Mouse (Mus musculus) cerebellum, adult 9-10 months (tissue): ENCODE measurements around the gene Fxyd6.

ENCODE experiments used
- DNase-seq: peaks from one replicate; pipeline ENCODE4 v3.0.0; 2022

Gene Fxyd6

DNA sequence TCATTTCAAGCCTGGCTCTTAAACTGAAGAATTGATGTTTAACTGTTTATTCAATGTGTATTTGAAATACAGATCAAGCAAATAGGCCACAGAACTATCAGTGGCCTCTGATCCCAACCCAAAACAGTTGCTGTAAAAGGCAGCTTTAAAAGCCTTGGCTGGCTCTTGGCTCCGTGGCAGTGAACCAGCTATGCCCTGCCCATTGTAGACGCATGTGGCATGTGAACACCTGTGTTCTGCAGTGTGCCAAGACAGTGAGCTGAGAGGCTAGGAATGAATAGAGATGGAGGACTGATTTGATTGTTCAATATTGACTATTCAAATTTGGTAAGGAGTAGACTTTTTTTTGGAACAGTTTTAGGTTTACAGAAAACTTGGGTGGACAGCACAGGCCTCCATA, 6.9 kb downstream of the Fxyd6 start:
- peak; percentile 78 for DNase-seq

DNA sequence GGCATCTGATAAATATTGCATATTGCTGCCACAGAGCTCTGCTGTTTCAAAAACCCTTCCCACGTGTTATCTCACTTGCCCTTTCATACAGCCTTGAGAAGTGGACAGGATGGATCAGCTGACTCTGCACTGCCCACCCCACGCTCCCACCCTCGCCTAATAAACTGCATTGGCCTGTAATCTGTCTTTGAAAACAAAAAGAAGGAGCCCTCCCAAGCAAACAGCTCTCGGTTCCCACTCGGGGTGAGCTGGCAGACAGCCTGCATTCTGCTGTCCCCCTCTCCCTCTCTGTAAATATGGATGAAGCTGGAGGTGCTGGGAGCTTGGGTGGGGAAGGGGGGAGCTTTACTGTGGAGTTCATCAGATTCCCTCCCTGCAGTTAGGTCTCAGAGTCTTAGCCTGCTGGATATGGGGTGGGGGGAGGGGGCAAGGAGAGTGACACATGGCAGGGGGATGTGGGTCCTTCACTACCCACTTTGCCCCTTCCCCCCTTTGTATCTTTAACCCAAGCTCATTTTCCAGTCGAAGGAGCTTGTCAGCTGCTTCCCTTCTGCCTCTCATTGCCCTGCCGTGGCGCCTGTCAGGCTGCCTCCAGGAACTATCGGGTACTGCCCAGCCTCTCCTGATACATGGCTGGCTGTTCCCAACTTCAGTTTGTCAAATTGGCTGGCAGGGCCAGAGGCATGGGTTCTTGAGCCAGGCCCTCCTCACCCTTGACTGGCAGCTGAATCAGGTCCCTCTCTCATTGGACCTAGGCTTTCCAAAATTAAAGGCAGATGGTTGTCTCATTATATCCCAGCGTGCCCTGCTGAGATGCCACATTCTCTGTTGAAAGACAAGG, 10.6 kb downstream of the Fxyd6 start:
- DNase-seq, result peak; percentile 87

DNA sequence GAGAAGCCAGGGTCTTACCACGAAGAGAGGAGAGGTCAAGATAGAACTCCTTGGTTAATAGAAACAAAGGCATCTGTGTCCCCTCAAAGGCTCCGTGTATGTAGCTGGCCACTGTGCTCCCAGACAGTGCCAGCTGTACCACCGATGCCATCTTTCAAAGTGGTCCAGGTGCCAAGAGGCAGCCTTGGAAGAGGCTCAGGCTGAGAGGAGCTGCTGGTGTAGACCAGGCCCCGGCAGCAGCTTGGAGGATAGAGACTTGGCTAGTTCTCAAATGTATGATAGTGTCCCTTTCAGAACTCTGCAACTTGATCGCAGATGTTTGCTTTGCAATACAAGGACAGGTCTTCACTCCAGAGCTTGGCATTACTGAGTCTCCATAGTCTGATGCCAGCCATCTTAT, 12.4 kb downstream of the Fxyd6 start:
- DNase-seq, result no peak

DNA sequence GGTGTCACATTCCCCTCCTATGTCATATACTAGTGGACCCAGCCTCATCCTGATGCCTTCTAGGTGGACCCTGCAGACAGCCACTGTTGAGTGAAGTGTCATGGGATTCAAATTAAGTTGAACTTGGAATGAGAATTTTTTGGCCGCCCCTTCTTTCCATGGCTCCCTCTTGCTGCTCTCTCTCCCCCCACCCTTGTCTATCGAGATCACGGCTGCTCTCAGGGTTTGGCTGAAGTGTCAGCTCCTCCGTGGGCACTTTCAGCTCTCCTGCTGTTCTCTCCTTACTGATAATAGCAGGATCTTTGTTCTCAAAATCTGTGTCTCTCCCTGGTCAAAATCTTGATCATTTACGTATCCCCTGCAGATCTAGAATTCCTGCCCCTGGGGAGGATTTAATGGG, 12.8 kb downstream of the Fxyd6 start:
- DNase-seq, result no peak

DNA sequence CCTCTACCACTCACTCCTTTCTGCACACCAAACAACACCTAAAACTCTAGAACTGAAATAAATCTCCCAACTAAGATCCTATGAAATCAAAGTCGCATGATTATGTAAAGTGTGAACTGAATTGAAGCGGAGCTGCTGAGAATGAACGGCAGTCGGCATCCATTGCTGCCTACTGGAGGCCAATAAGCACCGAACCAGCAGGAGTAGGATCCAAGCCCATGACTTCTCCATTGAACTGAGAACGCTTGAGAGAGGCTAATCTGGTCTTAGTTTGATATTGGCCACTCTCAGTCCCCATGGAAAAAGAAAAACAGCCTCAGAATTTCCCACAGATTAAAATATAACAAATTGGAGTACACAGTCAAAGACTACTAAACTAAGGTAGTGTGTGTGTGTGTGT, 13.9 kb downstream of the Fxyd6 start:
- no peak for DNase-seq

DNA sequence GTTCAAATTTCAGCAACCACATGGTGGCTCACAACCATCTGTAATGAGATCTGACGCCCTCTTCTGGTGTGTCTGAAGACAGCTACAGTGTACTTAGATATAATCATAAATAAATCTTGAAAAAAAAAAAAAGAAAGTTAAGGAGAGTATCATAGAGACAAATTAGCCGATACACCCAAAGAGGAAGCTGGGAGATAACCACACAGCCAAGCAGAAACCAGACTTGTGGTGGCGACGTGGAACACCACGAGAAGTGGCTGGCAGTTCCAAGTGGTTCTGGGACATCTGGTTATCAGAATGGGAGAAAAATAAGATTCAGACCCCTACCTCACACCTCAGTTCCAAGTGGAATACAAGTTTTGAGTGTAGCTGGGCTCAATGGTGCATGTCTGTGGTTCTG, 16.7 kb downstream of the Fxyd6 start:
- no peak for DNase-seq

DNA sequence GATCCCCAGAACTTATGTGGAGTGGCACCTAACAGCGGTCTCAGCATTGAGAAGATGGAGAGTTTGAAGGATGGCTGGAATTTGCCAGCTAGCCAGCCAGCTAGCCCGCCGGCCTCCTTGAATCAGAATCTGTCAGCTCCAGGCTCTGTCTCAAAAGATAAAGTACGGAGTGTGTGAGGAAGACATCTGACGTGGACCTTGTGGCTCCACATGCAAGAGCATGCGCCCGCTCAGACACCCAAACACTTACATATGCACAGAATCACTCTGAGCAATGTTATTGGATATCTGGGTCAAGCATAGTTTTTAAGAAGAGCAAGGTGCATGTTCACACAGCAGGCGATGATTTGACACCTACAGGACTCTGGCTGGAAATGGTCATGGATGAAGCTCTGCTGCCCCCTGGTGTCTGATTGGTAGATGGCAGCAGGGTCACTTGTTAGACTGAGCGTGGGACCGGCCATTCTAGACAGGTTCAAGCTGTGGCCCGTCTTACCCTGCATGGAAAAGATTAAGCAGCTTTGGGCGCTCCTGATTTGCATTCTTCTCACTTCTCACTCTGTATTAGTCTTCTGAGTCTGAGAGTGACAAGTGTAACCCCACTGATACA, 18.5 kb downstream of the Fxyd6 start:
- peak; percentile 95 for DNase-seq

DNA sequence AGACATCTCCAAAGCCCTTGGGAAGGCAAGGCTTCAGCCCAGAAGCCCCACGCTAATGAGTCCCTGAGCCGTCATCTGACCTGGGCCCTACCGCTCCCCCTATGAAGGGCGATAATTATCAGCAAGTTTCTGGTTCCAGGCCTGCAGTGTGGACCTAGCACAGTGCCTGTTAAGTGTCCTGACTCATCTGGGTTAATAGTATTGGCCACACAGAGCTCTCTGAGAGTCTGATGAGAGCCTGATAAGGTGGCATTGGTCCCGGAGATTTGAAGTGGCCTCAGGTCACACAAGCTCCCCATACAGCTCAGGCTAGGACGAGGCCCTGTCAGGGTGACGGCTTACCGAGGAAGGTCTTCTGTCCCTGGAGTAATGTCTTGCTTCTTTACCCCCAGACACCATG, 19.6 kb downstream of the Fxyd6 start:
- no peak for DNase-seq

DNA sequence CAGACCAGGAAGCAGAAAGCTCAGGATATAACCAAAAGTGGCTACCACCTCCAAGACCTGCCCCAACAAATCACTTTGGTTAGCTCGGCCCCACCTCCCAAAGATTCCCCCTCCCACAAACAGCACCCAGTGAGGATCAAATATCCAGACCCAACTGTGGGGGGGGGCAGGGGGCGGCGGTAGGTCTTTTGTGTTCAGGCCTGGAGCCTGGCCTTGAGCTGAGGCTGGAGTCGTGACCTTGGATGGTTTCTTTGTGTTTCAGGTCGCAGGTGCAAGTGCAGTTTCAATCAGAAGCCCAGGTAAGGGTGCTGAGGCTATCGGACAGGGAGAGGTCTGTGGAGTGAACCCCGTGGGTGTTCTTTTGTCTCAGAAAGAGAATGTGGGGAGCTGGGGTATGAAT, 21.3 kb downstream of the Fxyd6 start:
- no peak for DNase-seq

DNA sequence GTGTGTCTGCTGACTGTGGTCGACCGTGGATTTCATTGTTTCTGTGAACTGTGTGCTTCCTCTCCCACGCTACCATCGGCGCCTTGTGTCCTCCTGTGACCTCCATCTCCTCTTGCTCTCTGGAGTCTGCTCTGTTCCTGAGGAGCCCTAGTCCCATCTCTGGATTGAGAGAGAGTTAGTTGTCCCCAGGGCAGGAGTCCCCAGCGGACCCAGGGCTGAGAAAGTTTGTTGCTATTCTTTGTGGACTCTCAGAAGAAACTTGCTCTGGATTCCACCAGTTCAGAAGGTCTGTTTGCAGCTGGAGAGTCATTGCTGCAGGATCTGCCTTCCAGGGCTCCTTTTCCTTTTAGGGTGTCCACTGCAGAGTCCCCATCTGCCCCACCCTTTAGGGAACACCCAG, 25.2 kb downstream of the Fxyd6 start:
- DNase-seq, result no peak

DNA sequence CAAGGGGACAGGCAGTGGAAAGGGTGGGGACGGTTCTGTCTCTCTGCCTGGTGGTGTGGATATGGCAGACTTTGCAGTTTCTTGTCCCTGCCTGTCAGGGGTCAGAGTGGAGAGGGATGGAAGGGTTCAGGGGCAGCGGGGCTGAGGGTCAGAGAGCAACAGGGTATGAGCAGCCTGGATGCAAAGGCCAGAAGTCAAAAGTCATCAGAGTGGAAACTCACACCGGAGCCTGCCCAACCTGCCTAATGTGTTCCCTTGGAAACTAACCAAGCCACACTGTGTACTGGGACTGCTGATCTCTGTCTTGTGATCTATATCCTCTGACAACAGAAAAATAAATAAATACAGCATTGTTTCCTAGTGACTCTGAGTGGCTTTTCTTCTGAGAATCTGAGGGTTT, 25.8 kb downstream of the Fxyd6 start:
- DNase-seq, result no peak

DNA sequence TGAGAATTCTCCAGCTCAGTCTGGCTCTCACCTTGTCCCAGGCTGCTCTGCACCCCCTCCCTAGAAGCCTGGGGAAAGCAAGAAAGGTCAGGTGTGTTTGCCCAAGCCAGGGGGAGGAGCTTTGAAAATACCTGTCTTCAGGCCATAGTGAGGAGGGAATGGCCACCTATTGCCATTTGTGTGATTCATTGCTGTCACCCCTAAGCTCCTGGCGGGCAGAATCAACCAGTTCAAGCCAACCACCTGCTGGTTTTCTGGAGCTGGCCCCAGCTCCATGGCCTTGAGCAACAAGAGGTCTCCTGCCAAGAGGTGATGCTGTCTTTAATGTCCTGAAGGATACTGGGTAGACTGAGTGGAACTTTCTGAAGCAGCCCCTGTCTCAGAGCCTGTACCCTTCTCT, 28.4 kb downstream of the Fxyd6 start:
- peak; percentile 77 for DNase-seq

DNA sequence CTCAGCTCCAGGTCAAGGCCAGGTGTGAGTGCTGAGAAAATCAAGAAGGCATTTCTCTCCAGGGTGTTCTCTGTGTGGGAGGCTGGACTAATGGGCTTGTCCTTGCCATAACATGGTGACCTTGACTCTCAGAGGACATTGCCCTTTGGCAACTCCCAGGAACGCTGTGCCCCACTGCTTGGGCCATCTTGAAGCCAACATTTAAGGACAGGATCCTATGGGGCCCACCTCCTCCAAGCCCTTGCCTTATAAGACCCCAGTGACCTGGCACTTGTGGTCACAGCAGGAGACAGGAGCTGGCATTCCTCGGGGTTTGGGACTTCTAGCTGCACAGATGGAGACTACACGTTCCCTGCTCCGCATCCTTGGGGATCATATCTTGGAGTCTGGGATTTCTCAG, 29.4 kb downstream of the Fxyd6 start, which contains the start of gene Fxyd2:
Gene Fxyd2, plus strand, starts transcription at position 236 of the 400 bp plus-strand sequence.
- DNase-seq, result no peak

DNA sequence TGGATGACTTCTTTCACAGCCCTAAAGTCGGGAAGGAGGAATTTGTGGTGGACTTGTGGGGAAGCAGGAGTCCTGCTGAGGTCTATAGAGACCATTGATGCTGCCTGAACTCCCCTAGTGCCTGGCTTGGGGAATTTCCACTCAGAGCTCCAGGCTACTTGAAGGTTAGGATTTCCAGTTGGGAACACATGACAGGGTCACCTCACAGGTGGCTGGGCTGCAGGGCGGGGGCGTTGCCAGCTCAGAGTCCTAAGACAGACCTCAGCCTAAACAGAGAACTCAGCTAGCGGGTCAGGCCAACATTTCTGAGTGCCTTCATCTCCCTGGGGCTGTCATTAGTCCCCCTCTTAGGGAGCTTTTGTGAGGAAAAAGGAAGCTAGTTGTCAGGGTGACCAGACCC, 31.9 kb downstream of the Fxyd6 start:
- no peak for DNase-seq

DNA sequence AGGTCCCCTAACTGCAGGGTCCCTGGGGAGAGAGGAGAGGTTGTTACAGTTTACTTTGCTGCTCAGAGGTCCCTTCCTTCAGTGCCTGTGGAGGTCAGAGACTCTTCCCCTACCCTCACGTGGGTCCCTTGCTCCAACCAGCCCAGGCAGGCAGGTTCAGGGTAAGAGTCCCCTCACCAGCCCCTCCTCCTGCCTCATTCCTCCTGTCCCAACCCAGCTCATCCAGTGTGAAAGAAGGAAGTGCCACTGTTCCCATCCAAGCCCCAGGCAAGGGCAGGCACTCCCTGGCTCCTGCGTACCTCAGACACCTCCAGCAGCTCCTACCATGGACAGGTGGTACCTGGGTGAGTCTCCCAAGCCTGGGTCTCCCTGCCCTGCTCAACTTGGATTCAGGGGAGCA, 33.0 kb downstream of the Fxyd6 start:
- no peak for DNase-seq

DNA sequence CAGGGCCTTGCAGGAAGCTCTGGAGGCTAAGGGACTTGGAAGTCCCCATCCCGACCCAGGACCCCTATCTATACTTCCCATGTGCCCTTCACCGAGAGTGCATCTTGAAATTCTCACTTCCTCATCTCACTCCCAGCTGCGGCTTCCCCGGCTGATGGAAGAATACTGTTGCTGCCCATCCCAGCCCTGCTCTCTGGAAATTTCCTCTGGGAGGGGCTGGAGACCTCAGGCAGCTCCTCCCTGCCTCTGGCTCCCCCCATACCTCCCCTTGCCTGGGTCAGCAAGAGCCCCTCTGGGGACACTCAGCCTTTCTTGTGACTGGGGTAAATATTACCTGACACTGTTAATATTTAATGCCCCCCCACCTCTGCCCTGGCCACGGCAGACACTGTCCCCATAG, 35.7 kb downstream of the Fxyd6 start:
- no peak for DNase-seq

DNA sequence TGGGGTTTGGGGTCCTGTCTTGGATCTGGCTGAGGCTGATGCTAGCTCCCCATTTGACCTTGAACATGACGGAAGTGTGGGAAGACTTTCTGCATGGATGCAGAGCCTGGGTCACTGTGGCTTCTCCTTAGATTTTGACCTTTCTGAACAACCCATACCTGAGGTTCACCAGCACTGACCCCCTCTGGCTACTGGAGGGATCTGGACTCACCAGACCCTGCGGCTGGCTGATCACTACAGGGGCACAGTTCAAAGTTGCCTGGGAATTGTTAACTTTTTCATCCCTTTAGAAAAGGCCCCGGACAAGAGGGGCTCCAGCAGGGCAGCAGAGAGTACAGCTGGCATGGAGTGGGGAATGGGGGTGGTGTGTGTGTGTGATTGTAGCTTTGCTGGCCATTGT, 36.8 kb downstream of the Fxyd6 start:
- no peak for DNase-seq

DNA sequence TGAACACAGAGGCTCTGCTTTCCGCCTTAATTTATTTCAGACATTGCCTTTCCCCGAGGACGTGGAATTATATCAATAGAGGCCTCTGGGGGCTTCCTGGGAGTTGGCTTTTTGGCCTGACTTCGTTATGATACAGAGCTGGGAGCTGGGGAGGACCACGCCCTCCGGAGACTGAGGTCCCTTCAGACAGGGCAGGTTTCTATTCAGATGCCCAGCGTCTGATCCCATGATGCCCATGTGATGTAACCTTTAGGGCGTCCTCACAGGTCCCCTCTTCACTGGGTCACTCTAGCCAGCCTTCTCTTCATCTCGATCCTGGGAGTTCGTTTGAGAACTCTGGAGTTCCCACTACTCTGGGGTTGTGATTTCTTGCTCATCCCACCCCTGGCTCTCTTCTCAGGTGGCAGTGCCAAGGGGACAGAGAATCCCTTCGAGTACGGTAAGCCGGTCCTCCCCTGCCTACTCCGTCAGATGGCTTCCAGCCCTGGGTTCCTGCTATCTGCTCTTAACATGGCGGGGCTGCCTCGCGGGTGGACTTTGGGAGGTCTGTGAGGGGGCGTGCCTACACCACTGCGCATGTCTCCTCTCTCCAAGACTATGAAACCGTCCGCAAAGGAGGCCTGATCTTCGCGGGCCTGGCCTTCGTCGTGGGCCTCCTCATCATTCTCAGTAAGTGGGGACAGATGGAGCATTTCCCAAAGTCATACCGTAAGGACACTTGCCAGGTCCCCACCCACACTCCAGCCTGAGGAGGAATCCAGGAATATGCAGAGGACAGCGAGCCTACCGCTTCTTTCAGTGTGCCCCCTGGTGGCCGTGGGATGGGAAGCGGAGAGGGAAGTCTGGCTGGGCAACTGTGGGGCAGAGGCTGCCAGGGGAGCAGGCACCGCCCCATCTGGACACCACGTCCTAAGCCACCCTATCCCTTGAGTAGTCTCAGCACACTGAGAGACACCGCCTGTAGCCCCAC, 38.0 kb downstream of the Fxyd6 start:
- peak; percentile 83 for DNase-seq

DNA sequence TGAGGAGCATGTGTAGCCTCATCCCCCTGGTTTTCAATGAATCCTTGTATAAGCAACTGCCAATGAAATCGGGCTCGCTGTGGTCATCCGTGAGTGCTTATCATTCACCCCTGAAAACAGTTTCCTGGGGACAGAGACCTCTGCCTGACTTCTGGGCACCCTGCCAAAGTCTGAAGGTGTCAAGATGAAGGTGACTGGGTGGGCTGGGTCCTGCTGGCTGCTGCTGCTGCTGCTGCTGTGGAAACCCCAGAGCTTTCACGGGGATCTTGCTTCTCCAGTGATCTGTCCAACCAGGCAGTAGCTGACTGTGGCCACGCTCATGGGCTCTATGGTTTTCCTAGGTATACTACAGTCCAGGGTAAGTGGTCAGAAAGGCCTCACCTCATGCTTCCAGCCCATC, 40.2 kb downstream of the Fxyd6 start:
- DNase-seq, result no peak

DNA sequence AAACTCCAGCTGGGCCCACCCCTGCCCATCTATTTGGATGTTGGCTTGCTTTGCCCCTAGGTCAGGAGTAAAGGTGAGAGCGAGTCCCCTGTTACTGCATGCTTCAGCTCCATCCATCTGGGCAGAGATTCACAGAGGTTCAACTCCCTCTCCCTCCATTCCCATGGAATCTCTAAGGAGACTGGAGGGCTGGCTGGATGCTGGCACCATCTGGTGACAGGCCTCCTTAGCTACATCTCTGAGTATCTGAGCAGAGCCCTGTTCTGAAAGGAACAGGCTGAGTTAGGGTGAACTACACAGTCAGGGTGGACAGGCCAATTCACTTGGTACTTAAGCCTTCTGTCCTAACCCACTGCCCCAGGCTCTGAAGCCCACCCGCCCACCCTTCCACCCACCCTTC, 40.6 kb downstream of the Fxyd6 start:
- no peak for DNase-seq

DNA sequence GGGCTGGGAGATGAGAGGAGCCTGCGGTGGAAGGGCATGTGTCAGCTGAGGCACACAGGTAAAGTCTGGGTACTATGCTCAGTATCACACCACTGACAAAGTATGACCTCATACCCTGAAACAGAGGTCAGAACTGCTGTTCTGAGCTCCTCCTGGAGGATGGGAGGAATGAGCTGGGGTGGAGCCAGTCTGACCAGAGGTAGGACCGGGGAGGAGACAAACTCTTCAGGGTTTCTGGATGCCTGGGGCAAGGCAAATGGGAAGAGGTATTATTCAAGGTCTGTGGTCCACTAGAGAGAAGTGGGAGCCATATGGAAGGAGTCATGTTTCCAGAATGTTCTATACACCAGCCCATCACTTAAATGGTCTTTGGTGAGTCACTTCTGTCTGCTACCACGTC, 41.1 kb downstream of the Fxyd6 start:
- DNase-seq, result no peak

DNA sequence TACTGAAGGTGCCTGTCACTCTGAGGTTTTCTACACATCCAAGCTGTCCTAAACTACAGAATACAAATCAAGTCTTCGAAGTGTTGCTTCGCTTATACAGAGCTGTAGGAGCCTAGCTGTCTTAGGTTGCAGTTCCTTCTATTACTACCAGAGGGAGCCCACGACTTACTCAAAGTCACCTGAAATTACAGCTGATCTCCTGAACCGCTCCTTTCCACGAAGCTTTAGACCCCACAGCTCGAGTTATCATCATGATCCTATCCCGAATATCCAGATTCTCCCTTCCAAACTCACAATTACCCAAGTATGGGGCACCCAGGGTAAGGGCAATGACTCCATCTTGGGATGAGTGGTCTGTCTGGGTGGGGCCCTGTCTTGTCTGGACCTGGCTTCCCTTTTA, 41.8 kb downstream of the Fxyd6 start:
- peak; percentile 85 for DNase-seq

DNA sequence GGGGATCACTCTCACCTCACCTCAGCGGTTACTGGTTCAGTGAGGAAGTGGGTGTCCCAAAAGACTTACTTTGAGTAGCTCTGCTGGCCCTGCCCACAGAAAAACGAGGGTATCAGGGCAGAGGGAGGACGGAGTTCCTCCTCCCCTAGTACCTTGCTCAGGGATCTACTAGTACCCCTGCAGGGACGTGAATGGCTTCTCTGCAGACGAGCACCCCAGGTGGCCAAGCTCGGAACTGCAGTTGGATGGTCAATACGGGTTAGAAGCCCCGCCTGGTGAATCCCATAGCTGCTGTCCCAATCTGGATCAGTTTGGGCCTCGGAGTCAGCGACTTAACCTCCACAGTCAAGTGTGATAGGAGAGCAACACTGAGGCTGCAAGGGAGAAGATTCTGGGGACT, 42.3 kb downstream of the Fxyd6 start:
- peak; percentile 91 for DNase-seq
